Mouse (Mus musculus): Measurements from ENCODE around the gene Odc1. TPM values are rescaled to one million over a fixed set of nuclear protein-coding genes. Genes with fewer than 3 reads are reported as not detected.

Odc1 gene
- total RNA-seq, 1 experiment from 2014 or later = 563 TPM

DNA sequence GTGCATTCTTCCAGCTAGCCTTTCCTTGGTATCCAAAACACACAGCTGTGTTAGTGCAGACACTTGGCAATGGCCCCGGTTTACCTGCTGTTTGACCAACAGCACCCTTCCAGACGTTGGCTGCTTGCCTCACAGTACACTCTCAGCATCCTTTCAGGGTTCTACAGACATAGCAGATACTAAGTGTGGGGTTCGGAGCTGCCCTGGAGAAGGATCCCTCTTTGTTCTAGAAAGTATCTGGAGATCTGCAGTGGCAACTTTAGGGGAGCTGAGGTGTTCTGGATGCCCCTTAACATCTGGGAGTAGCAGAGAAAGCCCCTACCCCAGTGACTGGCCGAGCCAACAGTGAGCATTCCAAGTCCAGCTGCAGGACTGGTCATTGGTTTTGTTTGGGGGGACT is 30.0 kb downstream of the Odc1 start:
- no peak for ATAC-seq (replicated peaks in 1 of 2; ENCODE audit: insufficient read depth in 1 of 2, low FRiP score in 2 of 2, low TSS enrichment in 1 of 2, low read depth in 1 of 2, poor library complexity in 2 of 2, severe bottlenecking in 2 of 2)

DNA sequence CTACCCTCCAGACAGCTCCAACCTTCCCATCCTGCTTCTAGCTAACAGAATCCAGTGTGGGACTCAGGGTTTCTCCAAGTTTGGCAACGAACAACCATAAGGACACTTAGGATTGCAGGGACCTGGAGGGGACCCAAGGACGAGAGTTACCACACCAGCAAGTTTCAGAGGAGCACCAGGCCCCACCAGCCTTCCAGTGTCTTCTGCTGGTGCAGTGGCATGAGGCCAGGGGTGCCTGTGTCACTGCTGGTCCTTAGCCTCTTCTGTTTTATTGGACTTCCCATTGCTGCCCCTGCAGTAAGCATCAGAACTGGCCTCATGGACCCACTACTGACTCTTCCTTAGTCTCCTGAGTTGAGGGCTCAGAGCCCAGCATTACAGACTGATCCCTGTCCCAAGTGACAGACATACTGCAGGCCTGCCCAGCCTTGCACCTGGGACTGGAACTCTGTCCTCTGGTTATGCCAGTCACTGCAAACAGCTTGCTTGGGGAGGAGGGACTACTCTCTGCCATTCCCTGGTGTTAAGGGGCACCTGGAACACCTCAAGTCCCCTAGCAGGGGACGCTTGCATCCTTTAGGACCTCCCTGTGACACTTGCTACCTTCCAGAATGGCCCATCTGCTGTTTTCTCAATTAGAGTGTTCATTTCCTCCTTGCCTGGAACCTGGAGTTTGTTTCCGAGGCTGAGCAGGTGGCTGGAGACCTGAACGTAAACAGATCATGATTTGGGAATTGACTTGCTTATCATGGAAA is 30.7 kb downstream of the Odc1 start:
- no peak for ATAC-seq (replicated peaks in 1 of 2; ENCODE audit: insufficient read depth in 1 of 2, low FRiP score in 2 of 2, low TSS enrichment in 1 of 2, low read depth in 1 of 2, poor library complexity in 2 of 2, severe bottlenecking in 2 of 2)

DNA sequence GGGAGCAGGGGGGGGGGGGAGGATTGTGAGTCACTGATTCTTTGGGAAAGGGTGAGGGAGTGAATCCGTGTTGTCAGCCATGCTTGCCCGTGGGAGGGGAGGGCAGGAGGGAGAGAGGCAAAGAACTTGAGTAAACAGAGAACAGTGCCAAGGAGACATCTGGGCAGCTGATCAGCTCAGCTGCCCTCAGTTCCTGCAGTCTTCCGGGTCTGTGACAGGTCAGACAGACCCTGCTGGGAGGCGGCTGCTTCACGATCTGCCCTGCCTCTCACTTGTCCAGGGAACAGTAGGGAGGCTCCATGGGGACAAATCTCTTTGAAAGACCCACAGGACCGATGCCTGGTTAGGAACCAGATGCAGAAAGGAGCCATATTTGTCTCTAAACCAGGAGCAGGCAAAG is 31.4 kb downstream of the Odc1 start:
- peak; percentile 17 to 38; a peak in 2 of 4 replicates for ATAC-seq (replicated peaks in 1 of 2; ENCODE audit: insufficient read depth in 1 of 2, low FRiP score in 2 of 2, low TSS enrichment in 1 of 2, low read depth in 1 of 2, poor library complexity in 2 of 2, severe bottlenecking in 2 of 2)

DNA sequence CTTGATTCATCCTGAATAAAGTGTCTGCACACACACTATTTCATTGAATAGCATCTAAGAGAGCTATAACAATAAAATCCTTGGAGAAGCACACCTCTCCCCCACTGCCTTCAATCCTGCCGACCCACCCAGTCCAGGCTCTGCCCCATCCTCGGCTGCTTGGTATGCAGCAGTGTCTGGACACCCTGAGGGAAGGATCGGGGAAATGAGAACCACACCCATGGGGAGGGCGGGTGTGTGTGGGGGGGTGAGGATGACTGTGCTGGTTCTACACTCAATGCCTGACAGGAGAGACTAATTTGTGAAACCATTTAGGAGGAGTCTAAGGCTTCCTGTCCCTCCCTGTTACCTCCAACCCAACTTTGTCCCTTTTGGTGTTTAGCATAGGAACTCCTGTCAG is 34.0 kb downstream of the Odc1 start:
- no peak for ATAC-seq (replicated peaks in 1 of 2; ENCODE audit: insufficient read depth in 1 of 2, low FRiP score in 2 of 2, low TSS enrichment in 1 of 2, low read depth in 1 of 2, poor library complexity in 2 of 2, severe bottlenecking in 2 of 2)

DNA sequence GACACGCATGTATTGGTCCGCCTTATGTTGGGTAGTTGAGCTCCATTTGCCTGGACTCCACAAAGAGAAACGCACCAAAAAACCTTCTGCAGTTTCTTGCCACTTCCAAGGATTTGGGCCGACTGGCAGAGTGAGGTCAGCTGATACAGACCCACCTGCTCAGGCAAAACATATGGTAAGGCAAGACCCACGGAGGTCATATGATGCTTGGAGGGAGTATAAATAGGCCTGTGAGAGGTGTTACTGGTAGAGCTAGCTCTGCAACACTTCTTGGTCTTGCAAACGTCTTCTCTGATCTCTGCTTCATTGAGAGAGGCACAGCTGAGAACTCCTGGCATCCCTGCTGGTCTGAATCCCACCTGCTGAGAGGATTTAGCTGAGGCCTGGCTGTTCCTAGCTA is 36.4 kb downstream of the Odc1 start:
- ATAC-seq (replicated peaks in 1 of 2; ENCODE audit: insufficient read depth in 1 of 2, low FRiP score in 2 of 2, low TSS enrichment in 1 of 2, low read depth in 1 of 2, poor library complexity in 2 of 2, severe bottlenecking in 2 of 2) = no peak

DNA sequence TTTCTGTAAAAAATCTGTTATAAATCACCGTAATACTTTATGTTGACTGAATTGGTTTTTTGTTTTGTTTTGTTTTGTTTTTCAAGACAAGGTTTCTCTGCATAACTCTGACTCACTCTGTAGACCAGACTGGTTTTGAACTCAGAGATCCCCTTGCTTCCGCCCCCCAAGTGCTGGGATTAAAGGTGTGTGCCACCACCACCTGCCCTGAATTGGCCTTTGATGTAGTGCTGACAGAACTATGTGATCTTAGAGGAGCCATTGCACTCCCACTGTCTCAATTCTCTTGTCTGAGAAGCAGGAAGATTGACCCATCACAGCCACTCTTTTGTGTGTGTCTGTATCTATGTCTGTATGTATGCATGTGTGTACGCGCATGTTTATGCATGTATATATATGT is 37.8 kb downstream of the Odc1 start:
- ATAC-seq (replicated peaks in 1 of 2; ENCODE audit: insufficient read depth in 1 of 2, low FRiP score in 2 of 2, low TSS enrichment in 1 of 2, low read depth in 1 of 2, poor library complexity in 2 of 2, severe bottlenecking in 2 of 2) = no peak

DNA sequence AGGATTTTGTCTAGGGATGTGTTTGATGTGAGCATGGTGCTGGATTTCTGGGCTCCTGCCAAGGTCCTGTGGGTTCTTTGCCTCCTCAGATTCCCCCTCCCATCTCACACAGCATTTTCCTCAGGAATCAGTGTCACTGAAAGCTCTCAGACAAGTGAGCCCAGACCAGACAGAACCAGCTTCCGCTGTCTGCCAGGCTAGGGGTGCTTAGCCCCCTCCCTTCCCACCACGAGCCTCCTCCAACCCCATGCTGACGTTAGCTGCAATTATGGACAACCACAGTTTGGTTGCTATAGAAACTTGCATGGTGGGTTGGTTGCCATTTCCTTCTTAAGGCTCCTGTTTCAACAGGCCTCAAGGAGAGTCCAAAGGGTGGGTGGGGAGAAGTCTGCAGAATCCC is 39.3 kb downstream of the Odc1 start:
- peak; percentile 88 for ATAC-seq (replicated peaks in 1 of 2; ENCODE audit: insufficient read depth in 1 of 2, low FRiP score in 2 of 2, low TSS enrichment in 1 of 2, low read depth in 1 of 2, poor library complexity in 2 of 2, severe bottlenecking in 2 of 2)

DNA sequence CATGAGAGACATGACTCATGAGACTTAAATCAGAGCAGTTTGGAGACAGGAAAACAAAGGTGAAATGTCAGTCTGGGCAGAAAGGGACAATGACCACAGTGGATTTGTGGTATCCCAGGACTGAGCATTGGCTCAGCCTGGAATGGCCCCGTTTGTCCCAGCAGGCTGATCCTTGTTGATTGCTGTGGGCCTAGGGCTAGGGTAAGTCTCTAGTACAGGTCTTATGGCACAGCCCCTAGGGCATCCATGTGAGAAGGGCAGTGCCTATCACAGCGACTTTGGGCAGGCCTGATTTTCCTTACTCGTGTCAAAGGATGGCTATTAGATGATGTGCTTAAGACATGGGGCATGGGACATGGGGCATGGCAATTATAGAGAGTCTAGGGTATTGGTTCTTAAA is 41.4 kb downstream of the Odc1 start:
- ATAC-seq (replicated peaks in 1 of 2; ENCODE audit: insufficient read depth in 1 of 2, low FRiP score in 2 of 2, low TSS enrichment in 1 of 2, low read depth in 1 of 2, poor library complexity in 2 of 2, severe bottlenecking in 2 of 2) = no peak

DNA sequence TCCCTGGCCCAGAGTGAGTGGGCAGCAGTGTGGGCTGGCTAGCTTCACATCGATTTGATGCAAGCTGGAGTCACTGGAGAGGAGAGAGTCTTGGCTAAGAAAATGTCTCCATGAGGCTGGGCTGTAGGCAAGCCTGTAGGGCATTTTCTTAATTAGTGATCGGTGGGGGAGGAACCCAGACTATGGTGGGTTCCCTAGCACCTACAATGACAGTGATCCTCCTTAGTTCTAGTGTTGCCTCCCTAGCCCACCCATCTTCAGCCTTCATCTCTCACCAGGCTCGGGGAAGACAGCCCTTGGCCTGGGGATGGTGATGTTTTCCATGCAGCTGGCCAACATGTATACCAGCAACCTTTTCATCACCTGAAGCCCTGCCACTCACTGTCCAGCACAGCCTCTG is 43.8 kb downstream of the Odc1 start:
- ATAC-seq (replicated peaks in 1 of 2; ENCODE audit: insufficient read depth in 1 of 2, low FRiP score in 2 of 2, low TSS enrichment in 1 of 2, low read depth in 1 of 2, poor library complexity in 2 of 2, severe bottlenecking in 2 of 2) = no peak

DNA sequence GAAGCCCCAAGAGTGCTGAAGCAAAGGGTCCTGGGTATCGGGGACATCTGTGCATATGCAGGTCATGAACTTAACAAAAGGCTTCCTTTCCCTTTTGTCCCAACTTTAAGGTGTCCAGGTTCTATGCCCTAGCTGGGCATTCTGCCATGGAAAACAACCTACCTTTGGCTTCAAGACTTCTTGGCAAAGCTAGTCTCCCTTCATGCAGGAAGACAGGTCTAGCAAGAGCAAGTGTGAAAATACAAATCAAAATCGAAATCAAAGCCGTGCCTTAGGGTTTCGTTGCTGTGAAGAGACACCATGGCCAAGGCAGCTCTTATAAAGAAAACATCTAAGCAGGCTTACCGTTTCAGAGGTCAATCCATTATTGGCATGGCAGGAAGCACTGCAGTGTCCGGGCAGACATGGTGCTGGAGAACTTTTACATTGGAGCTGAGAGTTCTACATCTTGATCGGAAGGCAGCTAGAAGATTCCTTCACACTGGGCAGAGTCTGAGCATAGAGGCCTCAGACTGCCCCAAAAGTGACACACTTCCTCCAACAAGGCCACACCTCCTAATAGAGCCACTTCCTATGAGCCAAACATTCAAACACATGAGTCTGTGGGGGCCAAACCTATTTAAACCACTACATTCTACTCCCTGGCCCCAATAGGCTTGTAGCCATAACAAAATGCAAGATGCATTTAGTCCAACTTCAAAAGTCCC is 44.5 kb downstream of the Odc1 start:
- ATAC-seq (replicated peaks in 1 of 2; ENCODE audit: insufficient read depth in 1 of 2, low FRiP score in 2 of 2, low TSS enrichment in 1 of 2, low read depth in 1 of 2, poor library complexity in 2 of 2, severe bottlenecking in 2 of 2) = no peak

DNA sequence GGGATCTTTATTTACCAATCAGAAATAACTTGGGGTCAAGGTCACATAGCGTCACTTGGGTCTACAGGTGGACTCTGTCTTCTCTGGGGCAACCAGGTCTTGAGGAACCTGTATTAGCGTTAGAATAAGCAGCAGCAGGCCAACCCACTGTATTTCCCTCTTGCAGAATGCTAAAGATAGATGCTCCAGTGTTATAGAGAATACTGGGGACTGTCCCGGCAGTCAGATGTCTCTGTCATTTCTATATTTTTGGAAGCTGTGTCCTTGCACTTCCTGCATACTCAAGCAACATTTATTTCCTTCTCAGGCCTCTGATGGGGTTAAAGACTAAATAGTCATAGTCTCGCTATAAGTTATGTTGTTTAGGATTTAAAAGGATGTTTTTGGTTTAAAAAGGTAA is 46.7 kb downstream of the Odc1 start:
- ATAC-seq (replicated peaks in 1 of 2; ENCODE audit: insufficient read depth in 1 of 2, low FRiP score in 2 of 2, low TSS enrichment in 1 of 2, low read depth in 1 of 2, poor library complexity in 2 of 2, severe bottlenecking in 2 of 2) = no peak

DNA sequence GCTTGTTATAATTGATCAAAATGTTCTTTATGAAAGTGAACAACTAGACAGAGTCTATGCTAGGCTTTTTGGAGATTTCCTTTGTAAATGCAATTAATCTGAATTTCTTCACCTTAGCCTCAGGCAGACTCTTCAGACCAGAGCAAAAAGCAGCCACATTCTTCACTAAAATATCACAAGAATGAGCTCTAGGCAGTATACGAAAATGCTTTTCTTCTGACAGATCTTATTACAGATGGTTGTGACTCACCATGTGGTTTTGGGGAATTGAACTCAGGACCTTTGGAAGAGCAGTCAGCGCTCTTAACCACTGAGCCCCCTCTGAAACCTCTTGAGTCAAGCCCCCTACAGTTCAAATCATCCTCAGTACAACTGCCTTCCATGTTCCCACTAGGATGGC is 49.4 kb downstream of the Odc1 start:
- no peak for ATAC-seq (replicated peaks in 1 of 2; ENCODE audit: insufficient read depth in 1 of 2, low FRiP score in 2 of 2, low TSS enrichment in 1 of 2, low read depth in 1 of 2, poor library complexity in 2 of 2, severe bottlenecking in 2 of 2)

DNA sequence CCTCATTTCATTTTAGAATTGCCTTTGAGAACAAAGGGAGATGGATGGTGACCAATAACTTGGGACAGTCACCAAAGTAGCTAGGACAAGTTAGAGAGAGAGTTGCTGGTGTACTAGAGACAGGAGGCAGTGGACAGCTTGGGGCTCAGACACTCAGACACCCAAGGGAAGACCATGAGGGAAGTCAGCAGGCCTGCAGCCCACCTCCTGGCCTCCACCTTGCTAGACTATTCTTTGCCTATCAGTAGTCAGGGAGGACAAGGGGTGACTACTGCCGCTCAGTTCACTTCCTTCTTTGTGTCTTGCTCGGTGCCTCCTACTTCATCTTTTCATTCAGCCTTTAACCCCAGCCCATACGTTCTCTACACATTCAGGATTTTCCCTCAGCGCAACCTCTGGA is 50.1 kb downstream of the Odc1 start:
- no peak for ATAC-seq (replicated peaks in 1 of 2; ENCODE audit: insufficient read depth in 1 of 2, low FRiP score in 2 of 2, low TSS enrichment in 1 of 2, low read depth in 1 of 2, poor library complexity in 2 of 2, severe bottlenecking in 2 of 2)

DNA sequence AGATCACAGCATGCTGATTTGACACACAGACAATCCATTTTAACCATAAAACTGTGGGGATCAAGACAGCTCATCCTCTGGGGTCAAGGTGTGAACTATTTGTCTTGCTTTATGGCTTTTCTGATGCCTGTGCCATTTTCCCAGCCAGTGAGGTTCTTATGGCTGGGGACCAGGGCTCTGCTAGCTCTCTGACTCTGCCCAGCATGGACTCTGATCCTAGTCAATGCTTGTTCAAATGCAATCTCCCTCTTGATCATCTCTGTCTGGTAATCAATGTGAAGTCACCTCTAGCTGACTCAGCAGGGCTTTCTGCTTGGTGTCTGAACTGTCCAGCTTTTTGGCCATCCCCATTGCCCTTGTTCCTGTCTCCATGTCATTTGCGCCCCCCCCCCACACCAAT is 50.6 kb downstream of the Odc1 start:
- ATAC-seq (replicated peaks in 1 of 2; ENCODE audit: insufficient read depth in 1 of 2, low FRiP score in 2 of 2, low TSS enrichment in 1 of 2, low read depth in 1 of 2, poor library complexity in 2 of 2, severe bottlenecking in 2 of 2) = no peak

Other genes starting within 250 kb of the Odc1 start
- not detected in 2 replicates for gene Atp6v1c2, start 215.4 kb upstream of the Odc1 start, total RNA-seq (2017)
- gene Nol10, start 196.3 kb upstream of the Odc1 start, total RNA-seq (2017) = 8.7 and 13.2 TPM in 2 replicates
- 15.5 and 16.8 TPM in 2 replicates for gene Hpcal1, start 146.1 kb downstream of the Odc1 start, total RNA-seq (2017)

Measured in hematopoietic stem cell, adult 5-6 weeks (primary cell).